Mouse (Mus musculus): Measurements from ENCODE around the gene Slc25a39. TPM values are rescaled to one million over a fixed set of nuclear protein-coding genes. Genes with fewer than 3 reads are reported as not detected.

Gene Slc25a39
- polyA plus RNA-seq, 1 experiment from 2014 or later, result 214 TPM

DNA sequence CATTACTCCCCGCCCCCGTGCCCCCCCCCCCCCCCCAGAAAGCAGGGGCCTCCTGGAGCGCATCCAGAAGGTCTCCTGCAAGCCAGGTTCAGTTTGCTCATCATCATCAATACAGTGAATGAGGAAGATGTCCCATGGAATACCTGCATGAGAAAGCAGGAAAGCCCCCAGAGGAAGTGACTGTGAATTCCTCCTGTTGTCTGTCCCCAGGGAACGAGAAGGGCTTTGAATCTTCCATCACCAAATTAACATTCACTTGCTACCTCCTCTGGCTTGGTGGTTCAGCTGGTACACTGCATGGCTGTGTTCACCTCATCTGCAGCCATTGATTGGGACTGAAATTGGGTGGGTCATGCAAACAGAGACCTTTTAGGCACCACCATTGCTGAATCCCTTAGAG, 22.7 kb downstream of the Slc25a39 start:
- H3K36me3 ChIP-seq (ENCODE audit: insufficient read depth, low read length), result no peaks in the 10 kb centered on the region
- ATAC-seq (no peak), DNase-seq (ENCODE audit: low spot score) (no peak)
- WGBS, result 42% methylated on average over 4 of the region's 4 CpGs
- TF ChIP-seq CTCF (IDR thresholded peaks at IDR 0.05), result no peak
- TF ChIP-seq EP300 (IDR thresholded peaks at IDR 0.05), result no peak
- H3K9ac ChIP-seq (replicated peaks; ENCODE audit: low read depth), result no peak overlapping the region
- H3K4me2 ChIP-seq (replicated peaks; ENCODE audit: low read depth, low read length), result no peak overlapping the region
- no peaks in the 10 kb centered on the region for H3K9me3 ChIP-seq (ENCODE audit: low read length)
- no peak overlapping the region for H3K4me3 ChIP-seq (ENCODE audit: low read depth, low read length)
- H3K27me3 ChIP-seq (replicated peaks; ENCODE audit: insufficient read depth, low read length), result no peaks in the 10 kb centered on the region
- H3K27ac ChIP-seq (ENCODE audit: low read length), result no peak overlapping the region
- H3K4me1 ChIP-seq (ENCODE audit: insufficient read depth, low read depth, low read length), result no peaks in the 10 kb centered on the region

DNA sequence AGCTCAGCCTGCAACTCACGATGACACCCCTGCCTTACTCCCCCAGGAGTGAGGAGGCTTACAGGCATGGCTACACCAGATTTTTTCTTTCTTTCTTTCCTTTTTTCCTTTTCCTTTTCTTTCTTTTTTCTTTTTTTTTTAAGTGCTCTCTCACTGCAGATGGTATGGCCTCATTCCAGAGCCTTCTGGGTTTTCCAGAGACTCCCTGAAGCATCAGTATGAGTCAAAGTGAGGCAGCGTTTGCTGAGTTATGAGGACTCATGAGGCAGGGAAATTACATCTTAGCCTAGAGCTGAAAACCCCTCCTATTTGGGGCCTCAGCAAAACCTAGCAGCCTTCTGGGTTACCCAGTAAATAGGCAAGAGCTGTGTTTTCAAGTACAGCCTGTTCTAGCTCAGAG, 23.3 kb downstream of the Slc25a39 start:
- Histone ChIP-seq H3K4me3 (ENCODE audit: low read depth, low read length) (no peak overlapping the region), H3K27me3 (replicated peaks; ENCODE audit: insufficient read depth, low read length) (no peaks in the 10 kb centered on the region), H3K4me1 (ENCODE audit: insufficient read depth, low read depth, low read length) (no peaks in the 10 kb centered on the region), H3K36me3 (ENCODE audit: insufficient read depth, low read length) (no peaks in the 10 kb centered on the region), H3K9ac (replicated peaks; ENCODE audit: low read depth) (no peak overlapping the region), H3K4me2 (replicated peaks; ENCODE audit: low read depth, low read length) (no peak overlapping the region), H3K27ac (ENCODE audit: low read length) (no peak overlapping the region), H3K9me3 (ENCODE audit: low read length) (no peaks in the 10 kb centered on the region)
- TF ChIP-seq EP300 (IDR thresholded peaks at IDR 0.05), result no peak
- TF ChIP-seq CTCF (IDR thresholded peaks at IDR 0.05), result no peak
- no peak for DNase-seq (ENCODE audit: low spot score)
- ATAC-seq, result no peak
- WGBS, result 56% methylated on average over 2 of the region's 2 CpGs

GRCm38 (mm10) chr11:102383365-102384136, 24.2 kb downstream of the Slc25a39 start:
- Histone ChIP-seq H3K27me3 (replicated peaks; ENCODE audit: insufficient read depth, low read length) (no peaks in the 10 kb centered on the region), H3K36me3 (ENCODE audit: insufficient read depth, low read length) (no peaks in the 10 kb centered on the region), H3K27ac (ENCODE audit: low read length) (no peak overlapping the region), H3K4me2 (replicated peaks; ENCODE audit: low read depth, low read length) (no peak overlapping the region), H3K4me1 (ENCODE audit: insufficient read depth, low read depth, low read length) (no peaks in the 10 kb centered on the region), H3K9me3 (ENCODE audit: low read length) (no peaks in the 10 kb centered on the region), H3K4me3 (ENCODE audit: low read depth, low read length) (no peak overlapping the region), H3K9ac (replicated peaks; ENCODE audit: low read depth) (no peak overlapping the region)
- ATAC-seq (no peak), DNase-seq (ENCODE audit: low spot score) (no peak)
- no peak for TF ChIP-seq EP300 (IDR thresholded peaks at IDR 0.05)
- 82% methylated on average over 1 of the region's 1 CpGs for WGBS

- no peak overlapping the region for H3K4me3 ChIP-seq (ENCODE audit: low read depth, low read length)
- ATAC-seq (no peak), DNase-seq (ENCODE audit: low spot score) (no peak)
- no peaks in the 10 kb centered on the region for H3K27me3 ChIP-seq (replicated peaks; ENCODE audit: insufficient read depth, low read length)
- H3K27ac ChIP-seq (ENCODE audit: low read length), result no peak overlapping the region
- no peak overlapping the region for H3K4me2 ChIP-seq (replicated peaks; ENCODE audit: low read depth, low read length)
- H3K9me3 ChIP-seq (ENCODE audit: low read length), result no peaks in the 10 kb centered on the region
- H3K4me1 ChIP-seq (ENCODE audit: insufficient read depth, low read depth, low read length), result no peaks in the 10 kb centered on the region
- no peaks in the 10 kb centered on the region for H3K36me3 ChIP-seq (ENCODE audit: insufficient read depth, low read length)
- WGBS, result 72% methylated on average over 3 of the region's 3 CpGs
- TF ChIP-seq EP300 (IDR thresholded peaks at IDR 0.05) (no peak), CTCF (IDR thresholded peaks at IDR 0.05) (no peak)
- no peak overlapping the region for H3K9ac ChIP-seq (replicated peaks; ENCODE audit: low read depth)
Observed at GRCm38 (mm10) chr11:102382794-102383193, 25.0 kb downstream of the Slc25a39 start.

- no peaks in the 10 kb centered on the region for H3K36me3 ChIP-seq (ENCODE audit: insufficient read depth, low read length)
- no peaks in the 10 kb centered on the region for H3K9me3 ChIP-seq (ENCODE audit: low read length)
- no peak overlapping the region for H3K4me3 ChIP-seq (ENCODE audit: low read depth, low read length)
- no peak overlapping the region for H3K4me2 ChIP-seq (replicated peaks; ENCODE audit: low read depth, low read length)
- H3K27me3 ChIP-seq (replicated peaks; ENCODE audit: insufficient read depth, low read length), result no peaks in the 10 kb centered on the region
- ATAC-seq, result no peak
- no peak overlapping the region for H3K27ac ChIP-seq (ENCODE audit: low read length)
- no peak overlapping the region for H3K9ac ChIP-seq (replicated peaks; ENCODE audit: low read depth)
- 28% methylated on average over 4 of the region's 4 CpGs for WGBS
- H3K4me1 ChIP-seq (ENCODE audit: insufficient read depth, low read depth, low read length), result no peaks in the 10 kb centered on the region
- DNase-seq (ENCODE audit: low spot score), result no peak
- TF ChIP-seq EP300 (IDR thresholded peaks at IDR 0.05), result no peak
- TF ChIP-seq CTCF (IDR thresholded peaks at IDR 0.05), result no peak
Observed at GRCm38 (mm10) chr11:102381341-102382100, 26.2 kb downstream of the Slc25a39 start.

DNA sequence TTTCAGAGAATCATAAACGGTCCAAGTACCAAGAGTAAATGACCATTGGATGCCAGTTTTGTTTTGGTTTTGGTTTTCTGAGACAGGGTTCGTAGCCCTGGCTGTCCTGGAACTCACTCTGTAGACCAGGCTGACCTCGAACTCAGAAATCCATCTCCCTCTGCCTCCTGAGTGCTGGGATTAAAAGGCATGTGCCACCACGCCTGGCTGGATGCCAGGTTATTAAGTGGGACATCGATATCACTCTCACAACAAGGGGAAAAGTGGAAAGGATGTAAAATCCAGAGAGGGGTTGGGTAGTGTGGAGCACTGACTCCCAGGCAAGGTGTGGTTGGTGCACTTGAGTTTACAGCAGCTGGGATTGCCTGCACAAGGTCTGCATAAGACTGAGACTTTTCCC, 27.7 kb downstream of the Slc25a39 start:
- TF ChIP-seq EP300 (IDR thresholded peaks at IDR 0.05) (no peak), CTCF (IDR thresholded peaks at IDR 0.05) (no peak)
- Histone ChIP-seq H3K4me2 (replicated peaks; ENCODE audit: low read depth, low read length) (no peak overlapping the region), H3K4me1 (ENCODE audit: insufficient read depth, low read depth, low read length) (no peaks in the 10 kb centered on the region), H3K9ac (replicated peaks; ENCODE audit: low read depth) (no peak overlapping the region), H3K27me3 (replicated peaks; ENCODE audit: insufficient read depth, low read length) (no peaks in the 10 kb centered on the region), H3K27ac (ENCODE audit: low read length) (no peak overlapping the region), H3K4me3 (ENCODE audit: low read depth, low read length) (no peak overlapping the region), H3K9me3 (ENCODE audit: low read length) (no peaks in the 10 kb centered on the region), H3K36me3 (ENCODE audit: insufficient read depth, low read length) (no peaks in the 10 kb centered on the region)
- ATAC-seq (no peak), DNase-seq (ENCODE audit: low spot score) (no peak)
- 52% methylated on average over 5 of the region's 5 CpGs for WGBS
